Mouse (Mus musculus) gastrocnemius, postnatal 14 days (tissue): ENCODE data around the gene Ttf1. TPM values are rescaled to one million over a fixed set of nuclear protein-coding genes. Genes with fewer than 3 reads are reported as not detected.

ENCODE experiments used
- DNase-seq: peaks from one replicate; pipeline ENCODE4 v3.0.0; 2021; ENCODE audit warnings: mixed read lengths
- intact Hi-C: fragments of 180-260 bp; cut with DNase I; formaldehyde crosslinking; loops from one replicate; pipeline ENCODE4 v1.15.1; 2025; ENCODE audit warnings: low total_unique reads
- total RNA-seq, 2 experiments: library from RNA; stranded (reverse); gene quantifications; 2 replicates each; pipeline ENCODE4 v1.2.3; 2021

Ttf1 gene
- total RNA-seq, 2 experiments from 2014 or later = 3.2 to 3.5 TPM

DNA sequence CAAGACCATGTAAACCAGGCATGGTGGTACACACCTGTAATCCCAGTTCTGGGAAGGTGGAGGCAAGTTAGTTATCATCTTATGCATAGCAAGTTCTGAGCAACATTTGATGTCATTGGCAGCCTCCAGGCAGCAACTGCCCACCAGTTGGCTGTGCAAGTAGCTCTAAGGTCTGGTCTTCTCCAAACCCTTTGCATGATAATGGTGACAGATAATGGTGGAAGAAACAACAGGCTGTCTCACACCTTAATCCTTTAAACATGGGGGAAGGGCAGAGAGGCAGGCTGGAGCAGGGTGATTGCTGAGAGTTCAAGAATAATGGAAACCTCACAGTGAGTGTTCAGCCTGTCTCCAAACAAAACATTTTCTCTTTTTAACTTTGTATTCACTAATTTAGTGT is 60.9 kb downstream of the Ttf1 start:
- intact Hi-C loops = no loop called here
- no peak for DNase-seq

DNA sequence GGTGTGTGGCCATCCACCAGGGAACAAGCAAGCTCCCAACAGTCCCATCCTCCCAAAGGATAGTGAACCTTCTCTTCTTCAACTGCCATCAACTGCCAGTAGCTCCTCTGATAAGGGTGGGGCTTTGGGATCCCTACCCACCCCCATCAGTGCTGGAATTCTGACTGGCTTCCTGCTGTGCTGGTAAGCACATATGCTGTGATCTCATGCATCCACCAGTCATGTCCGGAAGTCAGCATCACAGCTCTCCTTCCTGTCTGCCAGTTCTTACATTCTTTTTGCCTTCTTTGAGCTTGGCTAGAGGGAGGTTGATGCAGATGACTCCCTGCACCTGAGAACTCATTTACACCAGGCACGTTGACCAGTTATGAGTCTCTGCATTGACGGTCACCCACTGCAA is 62.4 kb downstream of the Ttf1 start:
- no peak for DNase-seq

DNA sequence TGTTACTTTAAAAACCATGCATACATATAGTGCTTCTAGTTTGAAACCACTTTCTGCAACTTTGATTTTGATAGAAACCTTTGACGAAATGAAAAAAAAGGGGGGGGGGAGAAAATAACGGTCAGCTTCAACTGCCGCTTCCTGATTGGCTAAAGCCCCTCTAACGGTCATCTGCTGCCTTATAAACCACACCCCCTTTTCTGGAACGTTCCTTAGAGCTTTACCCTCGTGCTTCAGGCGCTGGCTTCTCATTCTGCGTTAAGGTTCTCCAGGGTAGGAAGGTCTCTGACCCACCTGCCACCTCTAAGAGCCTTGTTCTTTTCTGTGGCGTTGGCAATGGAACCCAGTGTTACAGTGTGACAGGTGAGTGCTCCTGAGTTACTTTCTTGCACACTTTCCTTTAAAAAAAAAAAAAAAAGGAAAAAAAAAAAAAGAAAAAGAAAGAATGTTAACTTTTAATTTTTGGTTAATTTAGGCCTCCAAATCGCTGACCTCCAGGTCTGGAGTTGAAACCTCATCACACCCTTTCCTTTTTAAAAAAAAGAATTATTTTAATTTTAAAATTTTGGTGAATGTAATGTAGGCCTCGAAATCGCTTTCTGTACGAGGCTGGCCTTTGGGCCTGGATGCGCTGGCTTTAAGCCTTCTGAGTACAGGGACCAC is 64.0 kb downstream of the Ttf1 start, which contains the start of gene Setx:
Gene Setx, plus strand, starts transcription at position 275 of the 663 bp plus-strand sequence.
- intact Hi-C loops = no loop called here

More for the DNA sequence above, 62.4 kb downstream of the Ttf1 start:
- intact Hi-C loops = no loop called here

DNA sequence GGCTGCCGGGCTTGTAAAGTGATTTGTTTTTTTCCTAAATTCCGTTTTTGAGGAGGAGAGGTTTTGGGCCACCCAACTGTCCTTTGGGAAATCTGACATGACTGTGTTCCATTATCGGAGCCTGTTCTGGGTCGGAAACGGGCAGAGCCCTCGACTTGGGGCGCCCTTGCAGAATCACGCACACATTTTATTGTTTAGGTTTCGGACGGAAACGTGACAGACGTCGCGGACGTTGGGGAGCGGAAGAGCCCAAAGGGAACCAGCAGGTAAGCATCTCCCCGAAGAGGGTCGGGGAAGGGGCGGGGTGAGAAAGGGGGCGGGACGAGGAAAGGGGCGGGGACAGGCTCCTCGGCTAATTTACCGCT is 64.5 kb downstream of the Ttf1 start:
- DNase-seq = no peak
- intact Hi-C loops = no loop called here

More for the DNA sequence above, 64.0 kb downstream of the Ttf1 start, which contains the start of gene Setx:
- DNase-seq = no peak

DNA sequence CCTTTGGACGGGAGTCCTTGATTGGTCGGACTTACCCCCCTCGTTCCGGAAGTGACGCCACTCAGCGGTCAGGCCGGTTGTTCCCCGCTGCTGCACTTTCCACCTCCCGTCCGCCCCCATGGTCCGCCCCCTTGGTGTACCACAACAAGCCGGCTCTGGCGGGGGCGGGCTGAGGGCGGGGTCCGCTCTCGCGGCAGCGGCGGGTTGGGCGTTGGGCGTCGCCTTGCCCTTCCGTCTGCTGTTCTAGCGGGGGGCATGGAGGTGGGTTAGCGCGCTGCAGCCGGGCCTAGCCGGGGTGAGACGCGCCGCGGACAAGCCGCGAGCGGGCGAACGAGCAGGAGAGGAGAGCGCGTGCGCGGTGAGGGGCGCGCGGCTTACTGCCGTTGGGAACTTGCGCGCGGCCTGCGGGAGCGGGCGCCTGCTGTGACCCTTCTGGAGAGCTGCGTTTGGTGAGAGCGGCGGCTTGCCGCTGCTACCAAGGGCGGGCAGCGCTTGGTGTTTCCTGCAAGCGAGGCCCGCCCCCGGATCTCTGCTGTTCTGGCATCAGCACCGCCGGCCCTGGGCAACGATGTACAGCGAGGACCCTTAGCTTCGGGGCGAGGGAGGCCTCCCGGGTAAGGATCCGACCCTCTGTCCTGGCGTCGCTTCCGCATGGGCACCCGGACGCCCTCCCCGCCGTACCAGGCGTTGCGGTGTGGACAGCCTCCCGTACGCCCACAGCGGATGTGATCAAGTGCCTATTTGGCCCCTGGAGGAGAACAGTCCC is 65.1 kb downstream of the Ttf1 start:
- intact Hi-C loops = no loop called here
- peak; percentile 100 for DNase-seq

DNA sequence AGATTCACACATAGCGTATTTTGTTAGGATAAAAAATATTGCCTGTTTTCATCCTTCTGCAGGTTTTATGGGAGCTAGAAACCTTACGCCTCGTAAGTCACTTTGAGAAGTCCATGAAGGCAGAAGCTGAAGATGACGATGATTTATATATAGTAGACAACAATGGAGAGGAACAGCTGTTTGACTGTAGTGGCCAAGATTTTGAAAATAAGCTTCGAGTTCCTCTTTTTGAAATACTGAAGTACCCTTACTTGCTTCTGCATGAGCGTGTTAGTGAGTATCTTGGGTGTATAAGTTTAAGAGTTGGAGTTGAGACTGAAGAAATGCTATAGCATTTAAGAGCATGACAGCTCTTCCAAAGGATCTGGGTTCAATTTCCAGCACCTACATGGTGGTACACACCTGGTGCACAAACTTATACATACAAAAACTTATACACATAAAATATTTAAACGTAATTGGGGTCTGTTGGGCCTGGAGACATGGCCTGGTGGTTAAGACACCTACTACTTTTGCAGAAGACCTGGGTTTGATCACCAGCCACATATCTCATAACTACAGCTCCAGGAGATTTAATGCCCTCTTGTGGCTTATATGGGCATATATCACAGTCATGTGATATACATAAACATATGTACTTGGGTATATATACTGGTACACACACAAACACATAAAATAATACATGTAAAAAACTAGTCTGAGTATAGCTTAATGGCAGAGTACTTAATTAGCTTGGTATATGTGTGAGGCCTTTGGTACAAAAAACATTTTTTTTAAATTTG is 70.2 kb downstream of the Ttf1 start:
- no peak for DNase-seq
- intact Hi-C loops = no loop called here

DNA sequence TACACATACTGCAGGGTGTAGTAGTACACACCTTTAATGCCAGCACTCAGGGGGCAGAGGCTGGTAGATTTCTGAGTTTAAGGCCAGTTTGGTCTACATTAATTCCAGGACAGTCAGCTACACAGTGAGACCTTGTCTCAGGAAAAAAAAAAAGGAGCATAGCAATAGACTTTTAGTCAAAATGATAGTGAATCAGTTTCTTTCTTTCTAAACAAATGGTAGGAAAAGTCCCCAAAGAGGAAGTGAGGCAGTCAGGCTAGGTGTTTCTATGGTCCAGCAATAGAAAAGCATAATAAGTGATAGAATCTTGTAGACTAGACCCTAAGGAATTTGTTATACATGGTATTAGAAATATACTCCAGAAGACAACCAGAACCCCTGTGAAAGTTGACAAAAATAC is 75.1 kb downstream of the Ttf1 start:
- DNase-seq = no peak
- intact Hi-C loops = no loop called here

Other genes with a start within 250 kb of the Ttf1 start
- gene Gtf3c4, start 219.9 kb upstream of the Ttf1 start, total RNA-seq = 10 to 100 TPM; 12.9 to 13.7 TPM
- 1 to 10 TPM; 2.7 to 4.5 TPM for gene Ddx31, start 219.9 kb upstream of the Ttf1 start, total RNA-seq
- gene Barhl1, start 143.6 kb upstream of the Ttf1 start, total RNA-seq = not detected
- gene Cfap77, start 5.2 kb upstream of the Ttf1 start, total RNA-seq = not detected
- 10 to 100 TPM; 19.2 to 24.1 TPM for gene Setx, start 63.9 kb downstream of the Ttf1 start, total RNA-seq
- 10 to 100 TPM; 24.2 to 28.2 TPM for gene Ntng2, start 192.7 kb downstream of the Ttf1 start, total RNA-seq